Mouse (Mus musculus): Measurements from ENCODE around the gene Gm21746.
"Not testable (repeated sequence)": the region's sequence is repeated elsewhere in the genome, so short reads cannot be mapped to it uniquely, and the experiment has no call there.

The Gm21746 gene

GRCm38 (mm10) chrY:6237895-6238294 is at the start of gene Gm21746:
TSS of gene Gm21746 (minus strand) at chrY:6237995.
- DNase-seq (ENCODE audit: low read depth, low spot score), result not testable (repeated sequence)

GRCm38 (mm10) chrY:6266798-6267197 is 29.0 kb upstream of the Gm21746 start, which contains the start of gene Gm20873:
TSS of gene Gm20873 (plus strand) at chrY:6267098.
- DNase-seq (ENCODE audit: low read depth, low spot score), result not testable (repeated sequence)
